Mouse (Mus musculus) midbrain, embryonic 12.5 days (tissue): Measurements from ENCODE around the gene Olfr891. TPM values are rescaled to one million over a fixed set of nuclear protein-coding genes. Genes with fewer than 3 reads are reported as not detected.
"Not testable (repeated sequence)": the region's sequence is repeated elsewhere in the genome, so short reads cannot be mapped to it uniquely, and the experiment has no call there.

ENCODE experiments used
- ATAC-seq: fragments of 200-750 bp; cut with Nextera tagmentation; 2 replicates; pipeline ENCODE4 v1.8.0; 2017; ENCODE audit warnings: low read depth, moderate TSS enrichment, moderate library complexity; ENCODE audit not compliant: low FRiP score
- H3K27ac ChIP-seq: fragments of 300-500 bp; sonication (generic); replicated peaks from 2 replicates; pipeline ENCODE4 v1.5.1; 2016; ENCODE audit warnings: mild to moderate bottlenecking
- H3K27me3 ChIP-seq: fragments of 300-500 bp; sonication (generic); 2 replicates; pipeline ENCODE4 v1.6.1; 2016; ENCODE audit warnings: mild to moderate bottlenecking
- H3K36me3 ChIP-seq: fragments of 300-500 bp; sonication (generic); 2 replicates; pipeline ENCODE4 v1.6.1; 2016
- H3K4me1 ChIP-seq: fragments of 300-500 bp; sonication (generic); 2 replicates; pipeline ENCODE4 v1.6.1; 2016
- H3K4me2 ChIP-seq: fragments of 300-500 bp; sonication (generic); replicated peaks from 2 replicates; pipeline ENCODE4 v1.6.1; 2016; ENCODE audit warnings: mild to moderate bottlenecking, moderate library complexity
- H3K4me3 ChIP-seq: fragments of 300-500 bp; sonication (generic); 2 replicates; pipeline ENCODE4 v1.5.1; 2016; ENCODE audit warnings: mild to moderate bottlenecking
- H3K9ac ChIP-seq: fragments of 300-500 bp; sonication (generic); replicated peaks from 2 replicates; pipeline ENCODE4 v1.6.1; 2016; ENCODE audit warnings: mild to moderate bottlenecking, moderate library complexity
- H3K9me3 ChIP-seq: fragments of 300-500 bp; sonication (generic); 2 replicates; pipeline ENCODE4 v1.6.1; 2016; ENCODE audit warnings: mild to moderate bottlenecking
- WGBS: fragments of 180-500 bp; shearing (Covaris S2); methylation state at CpG from one replicate; pipeline ENCODE4 v1.1.7; 2016; 5-methylcytosine and 5-hydroxymethylcytosine counted together
- polyA plus RNA-seq: library from polyadenylated mRNA; unstranded; fragments of >200 nt; fragmentation: Nextera tagmentation; extraction: Ambion mirVana; gene quantifications from 2 replicates; pipeline ENCODE4 v1.2.1, GENCODE M21; 2016

Olfr891 gene
- polyA plus RNA-seq = not detected in 2 replicates

- H3K27ac ChIP-seq = no peak within 1 kb of the TSS
- H3K27me3 ChIP-seq = no peaks in the 10 kb centered on the region
- H3K9me3 ChIP-seq = 0 out of 2 replicates have a peak, but pooled peaks cover 6% of the 10 kb centered on the region
- H3K4me1 ChIP-seq = no peaks in the 10 kb centered on the region
- H3K36me3 ChIP-seq = no peaks in the 10 kb centered on the region
- no peak for ATAC-seq
- 77% methylated on average over 1 of the region's 1 CpGs for WGBS
- no peak within 1 kb of the TSS for H3K4me2 ChIP-seq
- no peak within 1 kb of the TSS for H3K4me3 ChIP-seq
- H3K9ac ChIP-seq = no peak within 1 kb of the TSS
These were observed at the start of gene Olfr891 for GRCm38 (mm10) chr9:38180721-38181120. Gene Olfr891, minus strand, starts transcription at chr9:38180821.

- Histone ChIP-seq H3K9me3 (no peaks in the 10 kb centered on the region), H3K36me3 (no peaks in the 10 kb centered on the region), H3K4me3 (no peak within 1 kb of the TSS), H3K27me3 (no peaks in the 10 kb centered on the region), H3K27ac (no peak within 1 kb of the TSS), H3K9ac (no peak within 1 kb of the TSS), H3K4me1 (no peaks in the 10 kb centered on the region), H3K4me2 (no peak within 1 kb of the TSS)
- ATAC-seq = no peak
These were observed 37.1 kb upstream of the Olfr891 start, which contains the start of gene Olfr894 for GRCm38 (mm10) chr9:38217755-38218154. Gene Olfr894, plus strand, starts transcription at chr9:38218055.

GRCm38 (mm10) chr9:38208065-38208464, 27.4 kb upstream of the Olfr891 start, which contains the start of gene Olfr893:
Gene Olfr893, plus strand, starts transcription at chr9:38208365.
- H3K4me2 ChIP-seq = no peak within 1 kb of the TSS
- no peaks in the 10 kb centered on the region for H3K9me3 ChIP-seq
- no peak for ATAC-seq
- no peak within 1 kb of the TSS for H3K4me3 ChIP-seq
- H3K36me3 ChIP-seq = no peaks in the 10 kb centered on the region
- H3K9ac ChIP-seq = no peak within 1 kb of the TSS
- no peak within 1 kb of the TSS for H3K27ac ChIP-seq
- H3K4me1 ChIP-seq = no peaks in the 10 kb centered on the region
- WGBS = 90% methylated on average over 3 of the region's 3 CpGs
- H3K27me3 ChIP-seq = no peaks in the 10 kb centered on the region

GRCm38 (mm10) chr9:38168341-38168740, 12.3 kb downstream of the Olfr891 start:
- H3K9ac ChIP-seq, ATAC-seq, H3K27me3 ChIP-seq, H3K4me1 ChIP-seq, H3K4me3 ChIP-seq, H3K9me3 ChIP-seq, H3K36me3 ChIP-seq, H3K27ac ChIP-seq, H3K4me2 ChIP-seq: not testable (repeated sequence)
- 51% methylated on average over 2 of the region's 2 CpGs for WGBS

GRCm38 (mm10) chr9:38142217-38142616, 38.4 kb downstream of the Olfr891 start, which contains the start of gene Olfr890:
Gene Olfr890, plus strand, starts transcription at chr9:38142517.
- H3K27ac ChIP-seq = no peak within 1 kb of the TSS
- no peak within 1 kb of the TSS for H3K4me2 ChIP-seq
- no peaks in the 10 kb centered on the region for H3K27me3 ChIP-seq
- no peak within 1 kb of the TSS for H3K4me3 ChIP-seq
- no peaks in the 10 kb centered on the region for H3K9me3 ChIP-seq
- no peaks in the 10 kb centered on the region for H3K36me3 ChIP-seq
- no peak within 1 kb of the TSS for H3K9ac ChIP-seq
- ATAC-seq = no peak
- H3K4me1 ChIP-seq = no peaks in the 10 kb centered on the region

Other genes starting within 250 kb of the Olfr891 start
- gene Olfr881, start 189.0 kb downstream of the Olfr891 start, polyA plus RNA-seq = not detected in 2 replicates
- gene Olfr883, start 155.0 kb downstream of the Olfr891 start, polyA plus RNA-seq = not detected in 2 replicates
- gene Olfr884, start 134.3 kb downstream of the Olfr891 start, polyA plus RNA-seq = not detected in 2 replicates
- not detected in 2 replicates for gene Olfr885, start 119.5 kb downstream of the Olfr891 start, polyA plus RNA-seq
- not detected in 2 replicates for gene Olfr887, start 96.7 kb downstream of the Olfr891 start, polyA plus RNA-seq
- not detected in 2 replicates for gene Olfr888, start 72.7 kb downstream of the Olfr891 start, polyA plus RNA-seq
- 0.08 TPM in 2 replicates for gene Olfr889, start 65.6 kb downstream of the Olfr891 start, polyA plus RNA-seq
- gene Olfr890, start 38.3 kb downstream of the Olfr891 start, polyA plus RNA-seq = not detected in 2 replicates
- not detected in 2 replicates for gene Olfr893, start 27.5 kb upstream of the Olfr891 start, polyA plus RNA-seq
- not detected in 2 replicates for gene Olfr894, start 37.2 kb upstream of the Olfr891 start, polyA plus RNA-seq
- not detected in 2 replicates for gene Olfr143, start 72.0 kb upstream of the Olfr891 start, polyA plus RNA-seq
- not detected in 2 replicates for gene Olfr895, start 87.0 kb upstream of the Olfr891 start, polyA plus RNA-seq
- gene Olfr896-ps1, start 110.3 kb upstream of the Olfr891 start, polyA plus RNA-seq = not detected in 2 replicates
- gene Olfr25, start 148.2 kb upstream of the Olfr891 start, polyA plus RNA-seq = not detected in 2 replicates
- gene Olfr898, start 167.6 kb upstream of the Olfr891 start, polyA plus RNA-seq = not detected in 2 replicates
- not detected in 2 replicates for gene Olfr250, start 186.1 kb upstream of the Olfr891 start, polyA plus RNA-seq
- not detected in 2 replicates for gene Olfr251, start 196.3 kb upstream of the Olfr891 start, polyA plus RNA-seq
- not detected in 2 replicates for gene Olfr147, start 220.9 kb upstream of the Olfr891 start, polyA plus RNA-seq
- not detected in 2 replicates for gene Olfr901, start 248.6 kb upstream of the Olfr891 start, polyA plus RNA-seq